Mouse (Mus musculus) c-Kit-negative CD71-positive TER-119-positive erythroid progenitor cells, embryonic 14.5 days (primary cell): Measurements from ENCODE around the gene Parp11.
"Not testable (repeated sequence)": the region's sequence is repeated elsewhere in the genome, so short reads cannot be mapped to it uniquely, and the experiment has no call there.

Experiments used
- DNase-seq: peaks from one replicate; pipeline ENCODE4 v3.0.0-alpha.2; 2013; ENCODE audit warnings: low read depth, low spot score

The Parp11 gene

GRCm38 (mm10) chr6:127495251-127495650, 48.6 kb downstream of the Parp11 start:
- no peak for DNase-seq

DNA sequence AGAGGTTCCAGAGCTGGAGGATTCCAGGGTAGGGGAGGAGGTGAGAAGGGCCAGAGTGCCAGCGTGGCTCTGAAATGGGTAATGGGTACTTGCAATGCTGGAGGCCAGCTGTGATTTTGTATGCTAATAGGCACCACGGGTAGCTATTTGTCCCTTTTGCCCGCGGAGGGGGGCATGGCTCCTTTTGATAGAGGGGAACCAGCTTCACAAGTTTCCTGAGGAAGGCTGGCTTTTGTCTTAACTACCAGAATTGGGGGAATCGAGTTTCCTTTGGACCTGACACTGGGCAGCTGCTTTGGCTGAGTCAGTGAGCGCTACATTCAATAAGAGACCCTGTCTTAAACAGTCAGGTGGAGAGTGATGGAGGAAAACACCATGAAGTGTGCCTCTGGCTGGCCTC, 49.2 kb downstream of the Parp11 start:
- no peak for DNase-seq

DNA sequence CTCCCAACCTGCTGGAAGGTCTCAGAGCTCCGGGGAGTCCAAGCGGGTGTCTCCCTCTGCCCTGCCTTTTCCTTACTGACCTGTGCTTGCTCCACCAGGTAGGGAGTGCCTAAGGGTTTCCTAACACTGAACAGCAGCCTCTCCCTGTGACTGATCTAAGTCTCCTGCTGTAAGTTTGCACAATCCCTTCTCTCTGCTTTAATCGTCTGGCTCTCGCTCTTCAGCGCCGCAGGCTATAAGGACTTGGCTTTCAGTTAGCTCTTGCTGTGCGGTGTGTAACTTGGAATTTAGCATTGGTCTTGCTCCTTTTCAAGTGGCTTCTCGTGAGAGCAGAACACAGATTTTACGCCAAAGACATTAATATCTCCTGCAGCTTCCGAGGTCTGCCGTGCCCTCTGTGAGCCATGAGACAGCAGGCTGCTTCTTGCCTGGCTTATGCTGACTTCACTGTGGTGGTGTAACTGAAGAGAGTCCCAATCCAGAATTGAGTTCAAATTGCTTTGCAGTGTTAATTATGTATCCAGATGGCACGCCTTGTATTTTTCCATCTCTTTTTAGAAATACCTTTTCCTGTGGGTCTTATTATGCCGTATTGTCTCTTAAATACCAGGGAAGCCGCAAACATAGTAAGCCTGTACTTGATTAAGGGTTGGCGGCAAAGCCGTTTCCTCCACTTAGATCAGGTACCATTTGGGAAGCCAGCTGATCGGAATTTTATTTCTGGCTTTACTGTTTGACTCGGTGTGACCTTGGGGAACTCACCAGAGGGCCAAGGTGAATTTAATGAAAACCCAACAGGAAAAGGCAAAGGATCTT, 50.4 kb downstream of the Parp11 start:
- no peak for DNase-seq

DNA sequence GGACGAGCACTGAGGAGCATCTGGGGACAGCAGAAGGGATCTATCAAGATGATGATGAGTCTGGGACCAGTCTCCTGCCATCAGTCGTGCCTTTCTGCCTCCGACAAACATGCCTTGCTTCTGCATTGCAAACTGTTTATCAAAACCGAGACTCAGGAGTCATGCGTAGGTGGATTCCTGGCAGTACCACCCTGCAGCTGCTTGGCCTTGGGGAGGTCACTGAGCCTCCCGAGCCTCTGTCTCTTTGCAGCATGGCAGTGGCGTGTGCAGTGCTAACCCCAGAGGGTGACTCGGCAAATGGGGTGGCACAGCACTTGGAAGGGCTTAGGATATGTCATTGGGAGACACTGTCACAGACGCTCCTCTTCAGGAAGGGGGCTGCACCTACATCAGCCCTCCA, 53.5 kb downstream of the Parp11 start:
- no peak for DNase-seq

DNA sequence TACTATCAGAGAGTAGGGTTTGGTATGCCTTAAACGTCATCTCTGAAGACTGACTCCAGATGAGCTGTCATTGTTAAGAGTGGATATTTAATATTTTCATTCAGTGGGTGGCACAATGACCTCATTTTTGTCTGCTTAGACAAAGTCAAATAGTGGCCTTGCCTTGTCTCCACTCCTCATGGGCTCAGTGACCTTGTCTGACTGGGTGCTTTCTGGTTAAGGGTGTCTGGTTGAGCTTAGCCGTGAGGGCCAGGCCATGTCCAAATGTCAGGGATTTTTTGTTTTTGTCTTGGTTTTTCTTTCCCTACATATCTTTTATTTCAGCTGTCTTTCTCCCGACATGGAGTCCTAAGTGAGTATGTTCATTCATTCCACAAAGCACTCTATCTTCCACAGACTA, 54.2 kb downstream of the Parp11 start:
- no peak for DNase-seq

DNA sequence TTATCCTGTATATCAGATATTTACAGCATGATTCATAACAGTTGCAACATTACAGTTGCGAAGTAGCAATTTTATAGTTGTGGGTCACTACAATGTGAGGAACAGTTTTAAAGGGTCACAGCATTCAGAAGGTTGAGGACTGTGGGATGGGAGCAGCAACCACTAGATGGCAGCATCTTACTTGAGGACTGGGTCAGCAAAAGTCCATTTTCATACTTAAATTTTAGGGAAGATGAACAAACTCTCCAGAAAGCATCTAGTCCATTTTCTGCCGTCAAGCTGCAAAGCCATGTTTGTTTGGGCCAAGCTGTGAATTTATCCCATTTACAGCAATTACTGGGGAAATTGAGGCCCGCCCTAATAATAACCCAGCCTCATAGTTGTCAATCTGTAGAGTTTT, 55.9 kb downstream of the Parp11 start:
- DNase-seq, result no peak

DNA sequence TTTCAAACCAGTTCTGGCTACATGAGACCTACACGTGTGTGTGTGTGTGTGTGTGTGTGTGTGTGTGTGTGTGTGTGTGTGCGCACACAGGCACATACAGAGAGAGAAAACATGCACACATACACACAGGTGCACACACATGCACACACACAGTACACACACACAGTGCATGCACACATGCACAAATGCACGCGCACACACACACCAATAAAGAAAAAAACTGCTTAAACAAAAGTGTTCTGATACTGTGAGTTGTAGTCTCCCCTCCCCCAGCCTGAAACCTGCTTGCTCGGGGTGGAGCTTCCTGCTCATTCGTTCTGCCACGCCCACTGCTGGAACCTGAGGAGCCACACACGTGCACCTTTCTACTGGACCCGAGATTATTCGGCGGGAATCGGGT, 67.1 kb downstream of the Parp11 start:
- DNase-seq, result not testable (repeated sequence)

DNA sequence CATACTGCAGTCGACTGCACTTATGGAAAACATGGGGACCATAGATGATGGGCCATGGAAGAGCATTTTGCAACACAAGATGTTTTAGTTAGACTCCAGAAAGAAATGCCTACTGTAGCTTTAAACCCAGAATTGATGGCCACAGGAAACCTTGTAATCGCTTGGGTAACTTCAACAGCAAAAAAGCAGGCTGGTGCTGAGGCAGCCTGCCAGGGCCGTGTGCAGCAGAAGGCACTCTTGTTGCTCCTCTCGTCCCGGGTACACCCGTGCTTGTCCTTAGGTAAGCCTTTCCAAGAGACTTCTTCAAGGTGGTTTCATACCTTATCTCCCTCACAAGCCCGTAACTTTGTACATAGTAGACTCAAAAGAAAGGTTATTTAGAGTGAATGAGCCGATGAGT, 74.5 kb downstream of the Parp11 start:
- no peak for DNase-seq

DNA sequence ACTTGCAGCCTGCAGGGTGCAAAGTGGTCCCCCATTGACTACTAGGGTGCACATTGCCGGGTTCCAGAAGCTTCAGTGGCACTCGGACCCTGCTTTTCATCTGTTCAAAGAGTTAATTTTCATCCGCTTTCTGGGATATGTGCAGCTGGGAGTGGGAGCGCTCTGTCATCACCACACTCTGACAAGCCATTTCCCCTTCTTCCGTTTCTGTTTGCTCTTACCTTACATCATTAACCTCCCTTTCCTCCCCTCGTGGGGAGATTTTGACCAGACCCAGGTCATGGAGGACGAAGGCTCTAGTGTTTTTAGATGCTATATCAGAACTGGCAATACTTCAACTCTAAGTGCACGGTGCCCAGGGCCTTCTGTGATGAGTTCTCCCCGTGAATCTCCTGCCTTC, 75.7 kb downstream of the Parp11 start:
- no peak for DNase-seq

DNA sequence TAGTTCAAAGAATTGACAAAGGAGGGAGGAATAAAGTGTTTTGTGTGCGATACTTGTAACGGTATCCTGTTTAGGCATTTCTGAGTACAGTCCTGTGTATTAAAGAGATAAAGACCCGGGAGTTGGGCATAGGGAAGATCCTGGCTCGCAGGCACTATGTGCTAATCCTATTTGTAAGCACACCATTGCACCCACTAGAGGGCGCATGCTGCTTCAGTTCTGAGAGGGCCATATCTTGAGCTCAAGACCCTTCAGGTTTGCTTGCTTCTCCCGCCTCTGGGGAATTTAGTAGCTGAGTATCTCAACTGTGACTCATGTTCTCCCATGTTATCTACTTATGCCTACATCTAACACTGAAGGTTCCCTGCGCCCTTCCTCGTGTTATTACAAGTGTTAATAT, 77.8 kb downstream of the Parp11 start:
- peak; percentile 11 for DNase-seq

- no peak for DNase-seq
Measured at GRCm38 (mm10) chr6:127528625-127529024, 82.0 kb downstream of the Parp11 start.

GRCm38 (mm10) chr6:127529451-127529850, 82.8 kb downstream of the Parp11 start:
- no peak for DNase-seq

DNA sequence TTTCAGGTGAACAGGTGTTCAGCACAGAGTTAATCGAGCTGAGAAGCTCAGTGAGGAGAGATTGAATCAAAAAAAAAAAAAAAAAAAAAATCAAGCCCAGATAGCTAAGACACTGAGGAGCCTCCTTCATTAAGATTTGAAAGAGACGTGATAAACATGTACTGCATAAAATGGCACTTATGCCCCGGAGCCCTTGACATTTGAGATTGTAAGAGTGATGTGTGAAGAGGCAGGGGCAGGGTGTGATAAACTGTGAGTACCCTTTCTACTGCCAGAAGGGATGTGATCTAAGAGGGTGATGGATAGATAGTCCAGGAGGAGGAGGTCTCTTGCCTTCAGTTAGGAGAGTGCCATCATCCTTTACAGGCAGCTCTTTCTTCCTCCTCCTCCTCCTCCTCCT, 83.6 kb downstream of the Parp11 start:
- no peak for DNase-seq

DNA sequence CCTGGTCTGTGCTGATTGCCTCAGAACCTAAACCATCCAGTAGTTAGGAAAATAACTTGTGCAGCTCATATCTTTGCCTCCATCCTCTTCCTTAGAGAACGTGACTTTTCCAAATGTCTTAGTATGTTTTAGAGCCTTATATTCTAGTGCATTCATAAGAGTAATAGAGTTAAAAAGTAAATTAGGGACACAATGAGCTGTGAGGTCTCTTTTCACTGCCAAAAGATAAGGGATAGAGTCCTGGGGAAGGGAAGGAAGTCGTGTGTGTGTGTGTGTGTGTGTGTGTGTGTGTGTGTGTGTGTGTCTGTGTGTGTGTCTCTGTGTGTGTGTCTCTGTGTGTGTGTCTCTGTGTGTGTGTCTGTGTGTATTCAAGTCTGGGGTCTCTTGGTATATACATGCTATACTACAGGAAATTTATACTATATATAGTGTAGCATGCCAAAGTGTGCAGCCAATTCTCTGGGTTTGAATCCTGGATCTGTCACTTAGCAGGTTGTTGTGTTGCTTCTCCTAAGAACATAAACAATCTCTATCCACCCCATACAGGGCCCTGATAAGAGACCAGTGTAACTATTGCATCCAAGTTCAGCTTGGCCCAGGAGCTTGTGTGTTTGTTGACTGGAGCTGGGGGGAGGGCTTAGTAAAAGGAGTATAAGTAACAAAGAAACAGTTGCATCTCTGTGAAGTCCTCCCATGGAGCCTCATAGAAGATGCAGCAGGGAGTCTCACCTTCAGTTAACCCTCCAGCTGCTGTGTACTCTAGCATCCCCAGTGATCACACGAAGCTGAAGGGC, 85.0 kb downstream of the Parp11 start:
- no peak for DNase-seq

DNA sequence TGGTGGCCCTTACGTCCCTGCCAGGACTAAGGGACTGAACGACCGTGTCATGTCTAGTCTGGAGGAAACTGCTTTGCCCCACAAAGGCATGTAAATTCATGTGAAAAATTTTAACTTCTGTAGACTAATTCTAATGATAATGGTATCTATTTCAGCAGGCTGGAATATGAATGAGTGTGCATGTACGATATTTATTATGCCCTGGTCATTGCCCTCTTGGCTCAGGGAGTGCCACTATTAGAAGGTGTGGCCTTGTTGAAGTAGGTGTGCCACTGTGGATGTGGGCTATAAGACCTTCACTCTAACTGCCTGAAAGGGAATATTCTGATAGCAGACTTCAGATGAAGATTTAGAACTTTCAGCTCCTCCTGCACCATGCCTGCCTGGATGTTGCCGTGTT, 85.7 kb downstream of the Parp11 start:
- no peak for DNase-seq

GRCm38 (mm10) chr6:127533766-127534165, 87.1 kb downstream of the Parp11 start:
- DNase-seq, result no peak

DNA sequence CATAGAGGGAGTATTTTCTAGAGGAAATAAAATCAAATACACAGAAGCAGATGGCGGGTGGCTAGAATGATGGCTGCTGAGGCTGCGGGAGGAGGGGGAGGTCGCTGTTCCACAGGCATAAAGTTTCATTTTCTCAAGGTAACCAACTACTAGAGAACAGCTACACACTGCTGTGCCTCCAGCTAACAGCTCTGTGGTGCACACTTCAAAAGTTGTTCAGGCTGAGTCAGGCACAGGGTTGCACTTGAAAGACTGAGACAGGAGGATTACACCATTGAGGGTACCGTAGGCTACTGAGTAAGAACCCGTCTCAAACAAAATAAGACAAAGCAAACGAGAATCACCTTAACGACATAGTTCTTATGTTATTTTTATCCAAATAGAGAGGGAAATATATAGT, 90.4 kb downstream of the Parp11 start:
- DNase-seq, result no peak

GRCm38 (mm10) chr6:127538118-127538517, 91.5 kb downstream of the Parp11 start:
- no peak for DNase-seq

DNA sequence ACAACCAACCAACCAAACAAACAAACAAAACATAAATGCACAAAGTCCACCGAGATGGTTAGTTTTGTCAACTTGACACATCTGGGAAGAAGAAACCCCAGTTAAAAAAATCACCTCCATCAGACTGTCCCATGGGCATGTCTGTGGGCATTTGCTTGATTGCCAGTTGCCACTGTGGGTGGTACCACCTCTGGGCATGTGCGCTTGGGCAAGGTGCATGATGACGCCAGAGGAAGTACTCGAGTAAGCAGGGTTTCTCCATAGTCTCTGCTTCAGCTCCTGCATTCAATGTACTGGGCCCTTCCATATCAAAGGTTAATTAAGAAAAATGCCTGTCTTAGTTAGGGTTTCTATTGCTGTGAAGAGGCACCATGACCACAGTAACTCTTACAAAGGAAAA, 92.6 kb downstream of the Parp11 start:
- DNase-seq, result no peak

DNA sequence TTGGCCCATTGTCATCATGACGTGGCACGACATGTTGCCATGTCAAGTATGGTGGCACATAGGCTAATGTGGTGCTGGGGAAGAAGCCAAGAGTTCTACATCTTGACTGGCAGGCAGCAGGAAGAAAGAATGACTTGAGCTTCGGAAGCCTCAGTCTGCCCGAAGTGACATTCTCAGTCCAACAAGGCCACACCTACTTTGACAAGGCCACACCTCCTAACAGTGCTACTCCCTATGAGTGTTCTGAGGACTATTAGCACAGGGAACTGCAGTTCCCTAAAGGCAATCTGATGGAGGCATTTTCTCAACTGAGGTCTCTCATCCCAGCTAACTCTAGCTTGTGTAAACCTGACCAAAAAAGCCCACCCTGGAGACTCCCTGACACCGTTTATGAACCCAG, 93.0 kb downstream of the Parp11 start:
- no peak for DNase-seq

GRCm38 (mm10) chr6:127540517-127540916, 93.9 kb downstream of the Parp11 start:
- no peak for DNase-seq

GRCm38 (mm10) chr6:127541617-127542374, 95.2 kb downstream of the Parp11 start:
- DNase-seq, result peak; percentile 11
